Mouse (Mus musculus) retina, adult 2 months (tissue): ENCODE measurements around the gene A2m.

Experiments used
- DNase-seq: peaks from one replicate; pipeline ENCODE4 v3.0.0-alpha.2; 2012; ENCODE audit warnings: low read depth, low spot score

Gene A2m

GRCm38 (mm10) chr6:121635076-121635475 is at the start of gene A2m:
Gene A2m, plus strand, starts transcription at chr6:121635376.
- DNase-seq, result no peak

- no peak for DNase-seq
These were observed 45.0 kb upstream of the A2m start for GRCm38 (mm10) chr6:121590131-121590530.

- no peak for DNase-seq
These were observed 34.2 kb upstream of the A2m start for GRCm38 (mm10) chr6:121600927-121601326.

GRCm38 (mm10) chr6:121607861-121608260 is 27.3 kb upstream of the A2m start:
- no peak for DNase-seq

- peak; percentile 13 for DNase-seq
These were observed 23.4 kb upstream of the A2m start for GRCm38 (mm10) chr6:121611796-121612195.

GRCm38 (mm10) chr6:121617476-121617875 is 17.7 kb upstream of the A2m start:
- DNase-seq, result no peak

- no peak for DNase-seq
These were observed 12.7 kb upstream of the A2m start for GRCm38 (mm10) chr6:121622525-121622924.

- no peak for DNase-seq
These were observed 656 bp upstream of the A2m start for GRCm38 (mm10) chr6:121634520-121634919.

- no peak for DNase-seq
These were observed 749 bp downstream of the A2m start for GRCm38 (mm10) chr6:121635878-121636371.

- DNase-seq, result no peak
These were observed 13.3 kb downstream of the A2m start for GRCm38 (mm10) chr6:121648499-121648898.
